Mouse (Mus musculus) adrenal gland, adult 18-20 months (tissue): ENCODE measurements around the gene Fam186b. TPM values are rescaled to one million over a fixed set of nuclear protein-coding genes. Genes with fewer than 3 reads are reported as not detected.
"Not testable (repeated sequence)": the region's sequence is repeated elsewhere in the genome, so short reads cannot be mapped to it uniquely, and the experiment has no call there.

Source experiments
- DNase-seq, 2 experiments: peaks; one replicate each; pipeline ENCODE4 v3.0.0; 2021 to 2022; ENCODE audit warnings: low spot score in 2 of 2
- total RNA-seq, 2 experiments: library from RNA; stranded (reverse); gene quantifications; 1 replicate in 1 of 2; 2 replicates in 1 of 2; pipeline ENCODE4 v1.2.3; 2021

Fam186b gene
- total RNA-seq, 2 experiments from 2014 or later: 1.6 to 2.6 TPM

DNA sequence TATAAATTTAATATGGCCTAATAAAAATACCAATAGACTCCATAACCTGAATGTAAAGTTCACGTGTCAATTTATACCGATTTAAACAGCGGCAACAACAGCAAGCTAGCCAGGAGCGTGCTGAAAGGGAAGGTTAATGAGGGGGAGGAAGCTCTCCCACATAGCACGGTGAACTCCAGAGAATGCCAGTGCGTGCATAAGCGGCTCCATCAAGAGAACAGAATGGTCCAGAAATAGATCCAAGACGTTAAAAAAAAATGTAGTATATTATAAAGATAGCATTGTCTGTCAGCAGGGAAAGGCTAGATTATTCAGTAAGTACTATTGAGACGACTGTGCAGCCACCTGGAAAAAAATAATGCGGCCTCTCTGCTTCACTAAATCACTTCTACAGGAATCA lies 33.0 kb downstream of the Fam186b start:
- DNase-seq: no peak

- peak; percentile 64 to 65 for DNase-seq
Measured at GRCm38 (mm10) chr15:99259730-99260252, 35.9 kb downstream of the Fam186b start.

- DNase-seq: no peak
Measured at GRCm38 (mm10) chr15:99259167-99259729, 36.4 kb downstream of the Fam186b start.

- DNase-seq: no peak
Measured at GRCm38 (mm10) chr15:99255241-99255749, 40.4 kb downstream of the Fam186b start.

- DNase-seq: no peak
Measured at GRCm38 (mm10) chr15:99254477-99255005, 41.1 kb downstream of the Fam186b start.

DNA sequence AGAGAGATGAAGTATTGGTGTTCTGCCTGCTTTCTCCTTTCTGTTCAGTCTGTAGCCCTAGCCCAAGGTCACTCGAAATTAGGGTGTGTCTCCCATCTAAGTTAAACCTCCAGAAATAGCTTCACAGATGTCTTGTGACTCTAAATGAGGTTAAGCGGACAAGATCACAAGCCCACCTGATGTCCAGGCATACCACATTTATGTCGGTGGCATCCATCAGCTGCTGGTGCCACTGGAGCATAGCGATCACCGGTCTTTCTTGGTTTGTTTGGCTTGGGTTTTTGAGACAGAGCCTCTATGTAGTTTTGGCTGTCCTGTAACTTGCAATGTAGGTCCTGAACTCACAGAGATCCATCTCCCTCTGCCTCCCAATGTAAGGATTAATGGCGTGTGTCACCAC lies 41.9 kb downstream of the Fam186b start:
- DNase-seq: no peak

GRCm38 (mm10) chr15:99253175-99253479 lies 42.6 kb downstream of the Fam186b start:
- not testable (repeated sequence) for DNase-seq

GRCm38 (mm10) chr15:99252381-99253174 lies 43.1 kb downstream of the Fam186b start:
- DNase-seq: no peak

DNA sequence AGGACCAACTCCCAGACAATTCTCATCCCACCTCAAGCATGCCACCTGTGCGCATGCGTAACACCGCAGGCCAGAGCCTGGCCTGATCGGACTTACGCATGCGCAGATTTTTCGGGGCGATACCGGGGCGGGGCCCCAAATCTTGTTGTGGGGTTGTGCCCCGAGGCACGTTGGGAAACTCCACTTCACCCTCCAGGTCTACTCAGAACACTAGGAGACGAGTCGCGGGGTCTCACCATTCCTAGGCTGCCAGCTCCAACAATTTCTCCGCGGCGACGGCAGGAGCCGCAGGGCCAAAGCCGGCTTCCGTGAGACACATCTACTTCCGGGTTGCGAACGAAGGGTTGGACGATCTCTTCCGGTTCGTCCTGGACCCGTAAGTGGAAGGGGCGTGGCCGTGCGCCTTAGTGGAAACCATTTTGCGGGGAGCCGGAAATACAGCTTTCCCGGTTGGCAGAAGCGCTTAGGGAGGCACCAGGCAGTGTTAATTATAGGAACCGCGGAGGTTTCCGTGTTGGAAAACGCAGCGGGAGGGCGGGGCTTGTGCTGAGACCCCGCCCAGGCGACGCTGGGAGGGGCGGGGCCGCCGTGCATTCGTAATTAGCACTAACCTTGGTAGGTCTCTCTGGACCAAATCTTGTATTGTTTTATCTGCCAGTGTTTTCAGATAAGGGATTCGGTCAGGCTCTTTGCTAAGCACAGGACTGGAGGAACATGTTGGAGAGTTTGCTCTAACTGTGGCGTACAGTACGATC lies 43.9 kb downstream of the Fam186b start, which contains the start of gene Mcrs1:
TSS of gene Mcrs1 (minus strand) at position 336 of the 755 bp plus-strand sequence.
- peak; percentile 93 to 94 for DNase-seq

- DNase-seq: peak in 1 of 2 experiments; percentile 22
Measured at GRCm38 (mm10) chr15:99251111-99251510, 44.6 kb downstream of the Fam186b start.

- DNase-seq: no peak
Measured at GRCm38 (mm10) chr15:99249938-99250337, 45.8 kb downstream of the Fam186b start.

DNA sequence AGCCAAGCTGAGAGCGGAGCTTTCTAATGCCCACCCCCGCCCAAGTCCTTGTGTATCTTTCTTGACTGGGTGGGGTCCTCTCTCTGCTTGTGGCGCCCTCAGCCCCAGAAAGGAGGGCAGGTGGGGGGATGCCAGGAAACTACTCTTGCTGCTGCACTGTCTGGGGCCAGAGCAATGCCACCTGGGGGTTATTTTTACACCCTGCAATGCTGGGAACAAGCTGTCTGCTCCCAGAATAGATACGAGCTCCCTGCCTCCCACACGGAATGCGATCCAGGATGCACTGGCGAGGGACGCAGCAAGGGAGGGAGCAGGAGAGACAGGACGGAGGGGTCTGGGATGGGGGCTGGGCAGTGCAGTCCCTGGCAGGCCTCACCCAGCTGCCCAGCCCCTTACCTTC lies 46.7 kb downstream of the Fam186b start:
- no peak for DNase-seq

DNA sequence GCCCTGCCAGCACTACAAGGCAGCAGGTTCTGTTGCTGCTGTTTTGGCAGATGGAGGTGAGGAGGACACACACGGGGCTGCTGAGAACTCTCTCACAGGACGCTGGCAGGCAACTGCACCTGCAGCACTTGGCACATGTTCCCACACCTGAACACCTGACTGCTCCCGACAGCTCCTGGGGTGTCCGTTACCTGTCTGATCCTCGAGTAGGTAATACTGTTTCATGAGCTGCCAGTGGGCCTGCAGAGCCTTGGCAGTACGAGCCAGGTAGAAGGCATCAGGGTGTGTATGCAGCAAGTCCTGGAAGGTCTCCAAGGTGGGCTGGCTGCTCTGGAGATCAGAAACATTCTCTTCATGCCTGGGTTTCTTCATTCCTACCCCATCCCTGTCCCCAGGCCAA lies 49.0 kb downstream of the Fam186b start:
- DNase-seq: not testable (repeated sequence)

GRCm38 (mm10) chr15:99242045-99242444 lies 53.6 kb downstream of the Fam186b start:
- DNase-seq: no peak

- DNase-seq: no peak
Measured at GRCm38 (mm10) chr15:99241249-99241648, 54.4 kb downstream of the Fam186b start.

DNA sequence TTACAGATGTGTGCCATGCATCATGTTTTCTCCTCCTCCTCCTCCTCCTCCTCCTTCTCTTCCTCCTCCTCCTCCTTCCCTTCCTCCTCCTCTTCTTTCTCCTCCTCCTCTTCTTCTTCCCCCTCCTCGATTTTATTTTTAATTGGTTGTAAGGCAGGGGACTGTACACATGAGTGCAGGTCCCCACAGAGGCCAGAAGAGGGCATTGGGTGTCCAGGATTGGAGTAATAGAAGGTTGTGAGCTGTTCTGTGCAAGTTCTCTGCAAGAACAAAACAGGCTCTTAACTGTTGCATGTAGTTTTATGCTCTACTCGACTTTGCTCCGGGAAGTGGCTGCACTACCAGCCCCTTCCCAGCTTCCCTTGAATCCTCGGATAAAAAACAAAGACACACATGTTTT lies 55.6 kb downstream of the Fam186b start:
- DNase-seq: no peak

GRCm38 (mm10) chr15:99238006-99238405 lies 57.7 kb downstream of the Fam186b start:
- DNase-seq: no peak

DNA sequence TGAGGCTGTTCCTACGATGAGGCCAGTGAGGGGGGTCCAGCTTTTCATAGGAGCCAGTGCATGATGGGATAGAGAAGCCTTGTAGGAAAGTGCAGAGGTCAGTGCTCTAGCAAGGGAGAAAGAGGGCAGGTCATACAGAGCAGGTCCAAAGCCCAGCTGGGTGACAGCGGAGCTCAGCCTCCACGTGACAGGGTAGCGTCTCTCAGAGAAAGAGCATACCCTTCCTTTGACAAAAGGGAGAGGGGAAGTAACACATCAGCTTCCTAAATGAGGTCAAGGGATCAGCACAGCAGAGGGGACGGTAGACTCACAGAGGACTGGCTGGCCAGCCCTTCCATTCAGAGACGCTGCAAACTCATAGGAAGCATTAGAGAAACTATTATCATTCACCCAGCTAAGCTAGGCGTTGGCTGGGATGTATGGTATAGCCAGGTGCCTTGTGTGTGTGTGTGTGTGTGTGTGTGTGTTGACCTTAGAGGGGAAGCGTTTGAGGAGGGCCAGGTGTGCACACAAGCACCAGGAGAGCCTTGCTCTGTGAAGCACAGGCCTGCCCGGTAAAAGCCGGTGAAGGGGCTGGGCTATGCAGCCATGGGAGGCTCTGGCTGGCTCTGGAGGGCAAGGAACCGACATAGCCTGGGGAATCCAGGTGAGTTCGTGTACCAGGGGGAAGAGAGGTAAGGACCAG lies 61.2 kb downstream of the Fam186b start:
- no peak for DNase-seq

- no peak for DNase-seq
Measured at GRCm38 (mm10) chr15:99233719-99234118, 62.0 kb downstream of the Fam186b start.

DNA sequence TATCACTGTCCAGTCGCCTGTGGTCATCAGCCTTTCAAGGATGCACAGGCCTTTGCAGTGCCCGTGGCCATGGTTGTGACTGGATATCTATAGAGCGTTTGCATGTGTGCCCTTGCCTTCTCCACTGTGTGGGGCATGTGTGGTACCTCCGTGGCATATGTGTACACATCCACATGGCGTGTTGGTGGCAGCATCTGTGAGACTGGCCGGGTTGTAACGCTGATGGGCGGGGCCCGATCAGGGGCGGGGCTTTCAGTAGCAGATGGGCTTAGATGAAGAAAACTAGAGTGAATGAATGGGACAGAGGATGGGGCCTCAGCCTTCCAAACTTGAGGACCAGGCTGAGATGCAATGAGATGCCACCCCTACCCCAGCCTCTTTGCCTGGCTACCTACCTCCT lies 63.7 kb downstream of the Fam186b start:
- DNase-seq: no peak

- no peak for DNase-seq
Measured at GRCm38 (mm10) chr15:99226090-99226489, 69.6 kb downstream of the Fam186b start.
